Mouse (Mus musculus) cerebellum, adult 2 months (tissue): ENCODE results near the gene Zranb3.

Experiments
- CTCF ChIP-seq: fragments of 200-500 bp; IDR thresholded peaks from 2 replicates; pipeline ENCODE4 v1.5.1; 2011; ENCODE audit warnings: low read depth, mild to moderate bottlenecking, control low read depth, low read length, moderate library complexity, borderline replicate concordance; ENCODE audit not compliant: insufficient read depth
- POLR2A ChIP-seq: fragments of 200-500 bp; IDR thresholded peaks from 2 replicates; pipeline ENCODE4 v1.6.1; 2011; ENCODE audit warnings: low read length, control low read depth, borderline replicate concordance; ENCODE audit not compliant: insufficient read depth

DNA sequence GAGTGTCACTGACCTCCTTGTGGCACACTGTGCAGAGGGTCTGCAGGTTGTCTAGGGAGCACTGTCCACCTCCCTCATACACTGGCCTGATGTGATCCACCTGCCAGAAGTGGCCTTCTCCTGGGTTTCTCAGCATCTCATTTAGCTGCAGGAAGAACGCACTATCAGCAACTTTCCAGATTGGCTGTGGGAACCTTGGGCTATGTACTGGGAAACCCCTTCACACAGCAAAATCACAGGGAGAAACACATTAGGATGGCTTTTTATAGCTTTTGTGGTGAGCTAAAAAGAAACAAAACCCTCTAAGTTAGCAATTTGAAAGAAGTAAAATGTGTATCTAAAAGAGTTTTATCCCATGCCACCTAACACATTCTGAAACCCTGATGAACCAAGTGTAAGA lies 146.3 kb downstream of the Zranb3 start:
- TF ChIP-seq POLR2A (no peak), CTCF (no peak)
